Mouse (Mus musculus) neural tube, embryonic 14.5 days (tissue): Measurements from ENCODE around the gene Gpr119. TPM values are rescaled to one million over a fixed set of nuclear protein-coding genes. Genes with fewer than 3 reads are reported as not detected.

Source experiments
- ATAC-seq: fragments of 200-750 bp; cut with Nextera tagmentation; 2 replicates; pipeline ENCODE4 v1.8.0; 2017; ENCODE audit warnings: low read depth, mild to moderate bottlenecking, moderate TSS enrichment, moderate library complexity
- H3K27ac ChIP-seq: fragments of 300-500 bp; sonication (generic); 2 replicates; pipeline ENCODE4 v1.5.1; 2014; ENCODE audit warnings: low read depth, mild to moderate bottlenecking, control low read depth, low read length, moderate library complexity, mixed read lengths
- H3K27me3 ChIP-seq: fragments of 300-500 bp; sonication (generic); 2 replicates; pipeline ENCODE4 v1.6.1; 2014; ENCODE audit warnings: low read length; ENCODE audit not compliant: control insufficient read depth, insufficient read depth
- H3K36me3 ChIP-seq: fragments of 300-500 bp; sonication (generic); 2 replicates; pipeline ENCODE4 v1.6.1; 2014; ENCODE audit warnings: low read length, mixed read lengths; ENCODE audit not compliant: control insufficient read depth, insufficient read depth
- H3K4me1 ChIP-seq: fragments of 300-500 bp; sonication (generic); 2 replicates; pipeline ENCODE4 v1.6.1; 2014; ENCODE audit warnings: low read length; ENCODE audit not compliant: control insufficient read depth, insufficient read depth
- H3K4me2 ChIP-seq: fragments of 300-500 bp; sonication (generic); 2 replicates; pipeline ENCODE4 v1.6.1; 2014; ENCODE audit warnings: mild to moderate bottlenecking, low read depth, low read length, control low read depth
- H3K4me3 ChIP-seq: fragments of 300-500 bp; sonication (generic); 2 replicates; pipeline ENCODE4 v1.5.1; 2014; ENCODE audit warnings: low read depth, low read length, control low read depth, mixed read lengths
- H3K9ac ChIP-seq: fragments of 300-500 bp; sonication (generic); replicated peaks from 2 replicates; pipeline ENCODE4 v1.6.1; 2014; ENCODE audit warnings: low read depth, mild to moderate bottlenecking, control low read depth, low read length, mixed read lengths
- H3K9me3 ChIP-seq: fragments of 300-500 bp; sonication (generic); 2 replicates; pipeline ENCODE4 v1.6.1; 2016; ENCODE audit warnings: low read length; ENCODE audit not compliant: control insufficient read depth
- WGBS: fragments of 180-500 bp; shearing (Covaris S2); extraction: QIAGEN DNeasy Blood & Tissue Kit; methylation state at CpG from one replicate; pipeline ENCODE4 v1.1.7; 2014; 5-methylcytosine and 5-hydroxymethylcytosine counted together
- microRNA-seq: library from miRNA; unstranded; fragments of <30 nt; microRNA quantifications from one replicate; pipeline ENCODE4, GENCODE M21; 2016
- polyA plus RNA-seq: library from polyadenylated mRNA; unstranded; fragments of >200 nt; fragmentation: Nextera tagmentation; extraction: Ambion mirVana; gene quantifications from 2 replicates; pipeline ENCODE4 v1.2.1, GENCODE M21; 2014

Gpr119 gene
- polyA plus RNA-seq, 1 experiment from 2014 or later = not detected

DNA sequence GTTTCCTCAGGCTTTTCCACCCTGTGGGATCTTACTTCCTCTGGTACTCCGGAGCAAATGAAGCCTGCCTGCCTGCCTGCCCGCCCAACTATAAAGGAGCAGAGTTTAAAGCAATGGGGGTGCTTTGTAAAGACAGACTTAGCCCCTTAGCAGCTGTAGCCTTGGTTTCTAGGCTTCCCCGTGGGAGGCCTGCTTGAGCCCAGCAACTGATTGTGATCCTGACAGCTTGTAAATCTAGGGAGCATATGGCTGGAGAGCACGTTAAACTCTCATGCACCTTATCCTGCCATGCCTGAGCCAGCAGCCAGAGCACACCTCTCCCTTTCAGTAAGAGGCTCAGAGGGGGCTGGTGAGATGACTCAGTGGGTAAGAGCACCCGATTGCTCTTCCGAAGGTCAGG, 7.5 kb downstream of the Gpr119 start:
- Histone ChIP-seq H3K4me3 (no peak overlapping the region), H3K27me3 (no peaks in the 10 kb centered on the region), H3K9me3 (no peaks in the 10 kb centered on the region), H3K27ac (no peak overlapping the region), H3K9ac (no peak overlapping the region), H3K36me3 (no peaks in the 10 kb centered on the region), H3K4me1 (no peaks in the 10 kb centered on the region), H3K4me2 (no peak overlapping the region)
- WGBS = 19% methylated on average over 6 of the region's 6 CpGs
- ATAC-seq = peak; percentile 84; the same call in 1 of the 2 replicates

DNA sequence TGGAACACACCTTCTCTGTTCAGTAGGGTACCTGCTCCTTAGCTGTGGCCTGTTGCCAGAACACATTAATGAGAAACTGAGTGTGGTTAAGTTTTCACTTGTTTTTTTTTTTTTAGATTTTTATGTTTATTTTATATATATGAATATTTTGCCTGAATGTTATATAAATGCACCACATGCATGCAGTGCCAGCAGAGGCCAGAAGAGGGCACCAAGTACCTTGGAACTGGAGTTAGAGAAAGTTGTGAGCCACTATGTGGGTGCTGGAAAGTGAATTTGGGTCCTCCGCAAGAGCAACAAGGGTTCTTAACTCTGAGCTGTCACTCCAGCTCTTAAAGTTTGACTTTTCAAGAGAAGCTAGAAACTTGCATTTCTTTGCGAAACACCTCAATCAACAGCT, 30.2 kb downstream of the Gpr119 start:
- Histone ChIP-seq H3K36me3 (no peaks in the 10 kb centered on the region), H3K27ac (no peak overlapping the region), H3K9ac (no peak overlapping the region), H3K9me3 (no peaks in the 10 kb centered on the region), H3K4me3 (no peak overlapping the region), H3K4me2 (no peak overlapping the region), H3K4me1 (no peaks in the 10 kb centered on the region), H3K27me3 (no peaks in the 10 kb centered on the region)
- 94% methylated on average over 2 of the region's 2 CpGs for WGBS
- ATAC-seq = no peak

- ATAC-seq = no peak
- Histone ChIP-seq H3K9me3 (no peaks in the 10 kb centered on the region), H3K9ac (no peak overlapping the region), H3K27me3 (no peaks in the 10 kb centered on the region), H3K4me2 (no peak overlapping the region), H3K4me1 (no peaks in the 10 kb centered on the region), H3K27ac (no peak overlapping the region), H3K4me3 (no peak overlapping the region), H3K36me3 (no peaks in the 10 kb centered on the region)
- WGBS = 68% methylated on average over 2 of the region's 2 CpGs
Observed at GRCm38 (mm10) chrX:48637032-48637431, 37.2 kb downstream of the Gpr119 start.

DNA sequence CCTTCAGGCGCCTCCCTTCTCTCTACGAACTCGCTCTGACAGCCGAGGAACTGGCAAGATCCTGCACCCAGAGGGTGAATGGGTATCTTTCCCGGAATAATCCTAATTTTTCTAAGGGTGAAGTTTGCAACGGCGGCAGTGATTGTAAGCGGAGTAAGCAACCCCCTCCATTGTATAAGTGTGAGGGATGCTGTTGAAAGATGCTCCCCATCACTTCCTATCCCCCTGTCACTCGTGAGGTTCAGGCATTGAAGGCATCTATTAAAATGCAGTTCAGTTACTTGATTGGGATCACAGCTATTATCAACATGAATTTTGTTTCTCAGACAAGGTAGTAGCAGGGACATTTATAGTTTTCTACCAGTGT, 50.2 kb downstream of the Gpr119 start:
- ATAC-seq = no peak
- H3K27ac ChIP-seq = peak overlapping the region; percentile 39; the same call in 1 of the 2 replicates
- H3K36me3 ChIP-seq = no peaks in the 10 kb centered on the region
- peak overlapping the region; percentile 50 for H3K9ac ChIP-seq
- 14% methylated on average over 9 of the region's 9 CpGs for whole genome bisulfite sequencing
- H3K27me3 ChIP-seq = no peaks in the 10 kb centered on the region
- H3K4me1 ChIP-seq = no peaks in the 10 kb centered on the region
- H3K4me3 ChIP-seq = peak overlapping the region; percentile 46
- H3K4me2 ChIP-seq = peak overlapping the region; percentile 49
- no peaks in the 10 kb centered on the region for H3K9me3 ChIP-seq

DNA sequence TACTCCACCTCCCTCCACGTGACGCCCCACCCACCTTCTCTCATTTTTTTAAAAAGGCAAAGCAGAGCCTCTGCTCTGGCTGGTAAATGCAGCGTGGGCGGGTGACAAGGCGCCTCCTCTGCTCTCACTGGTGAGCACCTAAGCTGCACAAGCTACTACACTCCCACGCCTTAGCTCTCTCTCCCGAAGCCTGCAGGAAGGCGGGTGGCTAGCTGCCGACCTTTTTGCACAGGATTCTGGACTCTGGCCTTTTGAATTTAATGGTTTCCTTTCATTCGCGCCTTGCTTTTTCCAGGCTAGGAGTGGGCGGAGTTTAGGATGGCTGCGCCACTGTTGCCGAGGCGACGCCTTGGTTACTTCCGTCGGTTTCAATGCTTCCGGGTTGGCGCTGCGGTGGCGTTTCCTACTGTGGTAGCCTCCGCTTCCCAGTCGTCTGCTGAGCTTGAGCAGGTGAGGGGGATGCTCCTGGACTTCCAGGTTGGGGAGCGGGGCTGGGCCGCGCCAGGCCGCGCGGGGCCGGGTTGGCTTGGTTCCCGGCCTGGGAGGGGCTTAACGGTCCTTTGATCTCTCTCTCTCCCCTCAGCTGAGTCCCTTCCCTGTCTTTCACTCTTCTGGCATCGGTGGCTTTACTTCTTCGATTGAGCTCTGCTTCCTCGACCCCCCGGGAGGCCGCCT, 50.8 kb downstream of the Gpr119 start, which contains the start of gene Slc25a14:
TSS of gene Slc25a14 (plus strand) at position 35 of the 675 bp plus-strand sequence.
- Histone ChIP-seq H3K4me3 (peak within 1 kb of the TSS; percentile 46), H3K4me1 (no peaks in the 10 kb centered on the region), H3K9ac (peak within 1 kb of the TSS; percentile 50), H3K36me3 (no peaks in the 10 kb centered on the region), H3K4me2 (peak within 1 kb of the TSS; percentile 49), H3K9me3 (no peaks in the 10 kb centered on the region), H3K27ac (peak within 1 kb of the TSS; percentile 75), H3K27me3 (no peaks in the 10 kb centered on the region)
- 15% methylated on average over 38 of the region's 38 CpGs for WGBS
- peak; percentile 99 for ATAC-seq

DNA sequence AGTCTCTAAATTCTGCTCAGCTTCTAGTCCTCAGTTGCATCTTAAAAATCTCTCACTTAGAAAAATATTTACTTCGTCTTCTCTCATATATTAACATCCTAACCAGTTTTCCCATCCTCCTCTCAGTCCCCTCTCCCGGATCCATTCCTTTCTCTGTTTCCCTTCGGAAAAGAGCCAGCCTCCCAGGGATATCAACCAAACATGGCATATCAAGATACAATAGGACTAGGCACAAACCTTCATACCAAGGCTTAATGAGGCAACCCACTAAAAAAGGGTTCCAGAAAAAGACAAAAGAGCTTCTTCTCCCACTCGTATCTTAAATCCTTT, 51.3 kb downstream of the Gpr119 start:
- Histone ChIP-seq H3K4me1 (no peaks in the 10 kb centered on the region), H3K9me3 (no peaks in the 10 kb centered on the region), H3K27ac (peak overlapping the region; percentile 75), H3K4me2 (peak overlapping the region; percentile 49), H3K4me3 (peak overlapping the region; percentile 46), H3K27me3 (no peaks in the 10 kb centered on the region), H3K36me3 (no peaks in the 10 kb centered on the region), H3K9ac (peak overlapping the region; percentile 42; the same call in 1 of the 2 replicates)
- no peak for ATAC-seq
- 25% methylated on average over 4 of the region's 4 CpGs for WGBS

Small RNA genes within 50 kb of the gene (microRNA-seq; reads per million reads assigned to microRNA genes)
- gene Gm27828 = not detected

Other genes starting within 250 kb of the Gpr119 start
- gene Elf4, start 211.3 kb downstream of the Gpr119 start, polyA plus RNA-seq = 0.24 and 1.1 TPM in 2 replicates
- 33.5 and 42.2 TPM in 2 replicates for gene Aifm1, start 160.9 kb downstream of the Gpr119 start, polyA plus RNA-seq
- gene Rab33a, start 155.2 kb downstream of the Gpr119 start, polyA plus RNA-seq = 101 and 108 TPM in 2 replicates
- gene Zfp280c, start 80.0 kb downstream of the Gpr119 start, polyA plus RNA-seq = 14.7 and 16.1 TPM in 2 replicates
- 43.9 and 44.6 TPM in 2 replicates for gene Slc25a14, start 51.1 kb downstream of the Gpr119 start, polyA plus RNA-seq
- 20.9 and 22.2 TPM in 2 replicates for gene Rbmx2, start 20.5 kb upstream of the Gpr119 start, polyA plus RNA-seq
- not detected in 2 replicates for gene Gm595, start 203.2 kb upstream of the Gpr119 start, polyA plus RNA-seq